Mouse (Mus musculus) ES-E14 (cell line): ENCODE data around the gene Clstn2.

ENCODE experiments used
- MAFK ChIP-seq: IDR thresholded peaks from 2 replicates; pipeline ENCODE4 v1.6.1; 2014; ENCODE audit warnings: mild to moderate bottlenecking, low read depth, low read length, inconsistent platforms; ENCODE audit not compliant: insufficient read depth
- ZC3H11A ChIP-seq: IDR thresholded peaks from 2 replicates; pipeline ENCODE4 v1.6.1; 2012; ENCODE audit warnings: low read depth, mild to moderate bottlenecking, inconsistent platforms, low read length, borderline replicate concordance

GRCm38 (mm10) chr9:97501416-97501815 lies 531.6 kb downstream of the Clstn2 start:
- TF ChIP-seq ZC3H11A (no peak), MAFK (no peak)
